Mouse (Mus musculus) embryonic facial prominence, embryonic 13.5 days (tissue): ENCODE results near the gene Ccdc116. TPM values are rescaled to one million over a fixed set of nuclear protein-coding genes. Genes with fewer than 3 reads are reported as not detected.
"Not testable (repeated sequence)": the region's sequence is repeated elsewhere in the genome, so short reads cannot be mapped to it uniquely, and the experiment has no call there.

ENCODE experiments used
- ATAC-seq: fragments of 200-750 bp; cut with Nextera tagmentation; 2 replicates; pipeline ENCODE4 v1.8.0; 2017; ENCODE audit warnings: low read depth; ENCODE audit not compliant: insufficient number of reproducible peaks, insufficient read depth, low FRiP score, low TSS enrichment
- H3K27ac ChIP-seq: fragments of 300-500 bp; sonication (generic); 2 replicates; pipeline ENCODE4 v1.5.1; 2015; ENCODE audit warnings: moderate library complexity, mild to moderate bottlenecking, inconsistent platforms
- H3K27me3 ChIP-seq: fragments of 300-500 bp; sonication (generic); 2 replicates; pipeline ENCODE4 v1.6.1; 2015; ENCODE audit warnings: mild to moderate bottlenecking, inconsistent platforms
- H3K36me3 ChIP-seq: fragments of 300-500 bp; sonication (generic); 2 replicates; pipeline ENCODE4 v1.6.1; 2015; ENCODE audit warnings: mild to moderate bottlenecking, inconsistent platforms
- H3K4me1 ChIP-seq: fragments of 300-500 bp; sonication (generic); 2 replicates; pipeline ENCODE4 v1.6.1; 2015; ENCODE audit warnings: inconsistent platforms
- H3K4me2 ChIP-seq: fragments of 300-500 bp; sonication (generic); 2 replicates; pipeline ENCODE4 v1.6.1; 2015; ENCODE audit warnings: moderate library complexity, mild to moderate bottlenecking, inconsistent platforms
- H3K4me3 ChIP-seq: fragments of 300-500 bp; sonication (generic); 2 replicates; pipeline ENCODE4 v1.5.1; 2015; ENCODE audit warnings: mild to moderate bottlenecking, inconsistent platforms
- H3K9ac ChIP-seq: fragments of 300-500 bp; sonication (generic); 2 replicates; pipeline ENCODE4 v1.6.1; 2015; ENCODE audit warnings: mild to moderate bottlenecking, inconsistent platforms
- H3K9me3 ChIP-seq: fragments of 300-500 bp; sonication (generic); 2 replicates; pipeline ENCODE4 v1.6.1; 2016; ENCODE audit warnings: inconsistent platforms
- WGBS: fragments of 180-500 bp; shearing (Covaris S2); methylation state at CpG from one replicate; pipeline ENCODE4 v1.1.7; 2015; ENCODE audit warnings: mixed read lengths; 5-methylcytosine and 5-hydroxymethylcytosine counted together
- polyA plus RNA-seq: library from polyadenylated mRNA; unstranded; fragments of >200 nt; fragmentation: Nextera tagmentation; extraction: Ambion mirVana; gene quantifications from 2 replicates; pipeline ENCODE4 v1.2.1, GENCODE M21; 2015

The Ccdc116 gene
- 0.62 and 0.98 TPM in 2 replicates for polyA plus RNA-seq

DNA sequence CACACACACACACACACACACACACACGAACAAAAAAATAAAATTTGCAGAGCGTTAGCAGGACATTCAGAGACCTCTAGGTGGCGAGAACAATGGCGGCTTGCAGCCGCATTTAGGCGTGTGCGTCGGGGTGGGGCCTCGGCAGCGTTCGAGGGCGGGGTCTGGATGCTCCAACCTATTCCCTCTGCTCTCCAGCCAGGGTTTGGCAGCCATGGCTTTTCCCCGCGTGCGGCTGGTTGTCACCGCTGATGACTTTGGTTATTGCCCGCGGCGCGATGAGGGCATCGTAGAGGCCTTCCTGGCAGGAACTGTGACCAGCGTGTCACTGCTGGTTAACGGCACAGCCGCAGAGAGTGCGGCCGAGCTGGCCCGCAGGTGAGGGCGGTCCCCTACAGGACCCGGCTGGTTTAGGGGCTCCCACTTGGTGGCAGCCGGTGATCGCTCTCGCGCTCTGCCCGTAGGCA is at the start of gene Ccdc116:
Gene Ccdc116, minus strand, starts transcription at position 458 of the 464 bp plus-strand sequence.
- H3K4me2 ChIP-seq, result peak within 1 kb of the TSS; percentile 99
- peaks cover 10% of the 10 kb centered on the region for H3K36me3 ChIP-seq

DNA sequence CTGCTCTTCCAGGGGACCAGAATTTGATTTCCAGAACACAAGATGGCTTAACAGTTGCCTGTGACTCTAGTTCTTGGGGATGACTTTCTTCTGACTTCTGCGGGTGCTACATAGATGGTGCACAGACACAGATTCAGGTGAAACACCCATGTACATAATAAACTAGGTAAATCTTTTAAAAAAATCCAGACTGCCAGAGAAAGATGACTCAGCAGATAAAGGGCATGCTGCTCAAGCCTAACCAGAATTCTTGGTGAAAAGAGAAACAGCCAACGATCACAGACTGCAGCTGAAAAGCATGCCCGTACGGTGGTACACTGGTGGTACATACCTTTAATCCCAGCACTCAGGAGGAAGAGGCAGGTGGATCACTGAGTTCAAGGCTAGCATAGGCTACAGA is 46.8 kb upstream of the Ccdc116 start:
- Histone ChIP-seq H3K4me3 (no peak overlapping the region), H3K9me3 (no peaks in the 10 kb centered on the region), H3K9ac (no peak overlapping the region), H3K4me2 (no peak overlapping the region), H3K27ac (no peak overlapping the region), H3K36me3 (peaks cover 22% of the 10 kb centered on the region), H3K27me3 (no peaks in the 10 kb centered on the region), H3K4me1 (no peaks in the 10 kb centered on the region)
- no peak for ATAC-seq
- 94% methylated on average over 4 of the region's 4 CpGs for WGBS

More for the DNA sequence above, at the start of gene Ccdc116:
- under 1% methylated on average over 34 of the region's 34 CpGs for WGBS
- Histone ChIP-seq H3K4me1 (peaks cover 12% of the 10 kb centered on the region), H3K4me3 (peak within 1 kb of the TSS; percentile 62), H3K27me3 (peaks cover 10% of the 10 kb centered on the region), H3K9me3 (no peaks in the 10 kb centered on the region), H3K27ac (no peak within 1 kb of the TSS), H3K9ac (peak within 1 kb of the TSS; percentile 71)
- ATAC-seq, result peak; percentile 68; the same call in 1 of the 2 replicates

DNA sequence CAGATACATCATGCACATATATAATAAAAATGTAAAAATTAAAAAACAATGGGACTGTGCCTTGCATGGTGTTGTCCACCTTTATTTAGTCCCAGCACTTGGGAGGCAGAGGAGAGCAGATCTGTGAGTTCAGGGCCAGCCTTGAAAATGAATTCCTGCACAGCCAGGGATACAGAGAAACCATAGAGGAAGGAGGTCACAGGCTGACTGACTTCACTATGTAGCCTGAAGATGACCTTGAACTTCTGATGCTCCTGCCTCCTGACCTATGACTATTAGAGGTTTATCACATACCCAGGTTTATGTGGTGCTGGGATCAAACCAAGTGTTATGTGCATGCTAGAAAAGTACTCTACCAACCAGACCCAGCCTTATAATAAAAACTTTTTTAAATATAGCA is 38.4 kb upstream of the Ccdc116 start:
- Histone ChIP-seq H3K27ac (no peak overlapping the region), H3K4me3 (no peak overlapping the region), H3K4me1 (no peaks in the 10 kb centered on the region), H3K27me3 (no peaks in the 10 kb centered on the region), H3K9me3 (peaks cover 3% of the 10 kb centered on the region; the same call in 1 of the 2 replicates), H3K9ac (no peak overlapping the region), H3K4me2 (no peak overlapping the region), H3K36me3 (peaks cover 14% of the 10 kb centered on the region)
- ATAC-seq, result no peak

DNA sequence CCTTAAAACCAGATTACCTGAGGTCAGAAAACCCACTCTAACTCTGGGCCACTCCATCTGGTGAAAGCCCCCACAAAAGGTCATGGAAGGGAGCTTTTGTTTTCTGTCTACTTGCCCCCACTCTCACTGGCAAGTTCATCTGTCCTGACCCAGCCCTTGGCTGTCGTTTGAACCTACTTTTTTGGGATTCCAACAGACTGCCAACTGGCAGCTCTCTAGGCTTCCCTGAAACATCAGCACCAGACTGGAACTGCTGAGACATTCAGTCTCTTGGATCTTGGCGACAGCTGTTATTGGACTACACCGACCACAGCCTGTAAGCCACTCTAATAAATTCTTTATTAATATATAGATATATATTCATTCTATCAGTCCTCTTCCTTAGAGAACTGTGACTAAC is 36.0 kb upstream of the Ccdc116 start:
- Histone ChIP-seq H3K4me1 (no peaks in the 10 kb centered on the region), H3K4me2 (no peak overlapping the region), H3K9ac (no peak overlapping the region), H3K36me3 (peaks cover 21% of the 10 kb centered on the region), H3K9me3 (peaks cover 3% of the 10 kb centered on the region; the same call in 1 of the 2 replicates), H3K27me3 (no peaks in the 10 kb centered on the region), H3K4me3 (no peak overlapping the region), H3K27ac (no peak overlapping the region)
- 84% methylated on average over 3 of the region's 3 CpGs for WGBS
- ATAC-seq, result no peak

DNA sequence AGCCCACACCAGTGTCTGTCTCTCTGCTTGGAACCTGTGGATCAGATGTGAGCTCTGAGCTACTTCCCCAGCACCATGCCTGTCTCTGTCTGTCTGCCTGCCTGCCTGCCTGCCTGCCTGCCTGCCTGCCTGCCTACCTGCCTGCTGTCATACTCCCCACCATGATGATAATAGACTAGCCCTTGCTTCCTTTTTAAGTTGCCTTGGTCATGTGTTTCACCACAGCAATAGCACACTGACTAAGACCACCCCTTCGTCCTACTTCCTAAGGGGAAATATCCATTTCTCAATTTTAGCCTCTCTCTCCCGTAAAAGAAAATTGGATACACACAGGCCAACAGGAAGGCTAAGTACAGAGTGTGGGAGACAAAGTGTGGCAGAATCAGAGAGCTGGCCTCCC is 35.1 kb upstream of the Ccdc116 start:
- Histone ChIP-seq H3K4me1 (no peaks in the 10 kb centered on the region), H3K4me3 (no peak overlapping the region), H3K36me3 (peaks cover 25% of the 10 kb centered on the region), H3K9me3 (peaks cover 3% of the 10 kb centered on the region; the same call in 1 of the 2 replicates), H3K27ac (no peak overlapping the region), H3K27me3 (no peaks in the 10 kb centered on the region), H3K9ac (no peak overlapping the region), H3K4me2 (no peak overlapping the region)
- ATAC-seq, result no peak
- WGBS, result 67% methylated on average over 2 of the region's 2 CpGs

DNA sequence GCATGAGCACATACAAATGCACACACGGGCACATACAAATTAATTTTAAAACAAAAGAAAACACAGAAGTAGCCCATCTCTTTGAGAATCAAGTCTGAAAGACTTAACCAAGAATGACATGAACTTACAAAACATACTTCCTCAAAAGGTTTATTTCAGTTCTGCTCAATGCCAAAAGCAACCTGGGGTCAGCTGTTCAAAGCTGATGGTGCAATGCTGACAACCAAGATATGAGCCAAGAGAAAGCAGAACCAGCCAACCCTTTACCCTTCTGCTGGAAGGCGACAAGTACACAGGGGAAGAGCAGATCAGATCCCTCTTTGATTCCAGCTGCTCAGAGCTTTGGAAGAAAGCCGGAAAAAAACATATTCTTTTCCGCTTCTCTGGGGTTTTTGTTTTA is 34.4 kb upstream of the Ccdc116 start:
- H3K27ac ChIP-seq, result no peak overlapping the region
- H3K36me3 ChIP-seq, result peaks cover 25% of the 10 kb centered on the region
- no peak overlapping the region for H3K9ac ChIP-seq
- ATAC-seq, result no peak
- no peak overlapping the region for H3K4me3 ChIP-seq
- no peak overlapping the region for H3K4me2 ChIP-seq
- H3K4me1 ChIP-seq, result no peaks in the 10 kb centered on the region
- no peaks in the 10 kb centered on the region for H3K27me3 ChIP-seq
- WGBS, result 85% methylated on average over 4 of the region's 4 CpGs
- peaks cover 3% of the 10 kb centered on the region; the same call in 1 of the 2 replicates for H3K9me3 ChIP-seq

DNA sequence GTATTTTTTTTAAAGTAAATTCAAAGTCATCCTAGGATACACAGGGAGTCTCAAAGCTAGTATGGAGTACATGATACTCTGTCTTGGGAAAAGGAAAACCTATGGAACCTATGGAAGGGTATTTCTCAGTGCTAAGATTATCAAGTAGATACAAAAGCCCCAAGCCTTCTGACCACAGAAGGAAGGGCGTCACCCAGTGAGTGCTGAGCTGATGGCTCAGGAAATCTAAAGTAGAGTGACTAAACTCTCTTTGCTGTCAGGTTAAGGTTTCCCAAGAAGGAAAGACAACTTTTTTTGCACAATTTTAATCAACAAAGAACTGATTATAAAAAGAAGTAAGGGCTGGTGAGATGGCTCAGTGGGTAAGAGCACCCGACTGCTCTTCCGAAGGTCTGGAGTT is 32.7 kb upstream of the Ccdc116 start:
- H3K36me3 ChIP-seq, result peaks cover 25% of the 10 kb centered on the region

DNA sequence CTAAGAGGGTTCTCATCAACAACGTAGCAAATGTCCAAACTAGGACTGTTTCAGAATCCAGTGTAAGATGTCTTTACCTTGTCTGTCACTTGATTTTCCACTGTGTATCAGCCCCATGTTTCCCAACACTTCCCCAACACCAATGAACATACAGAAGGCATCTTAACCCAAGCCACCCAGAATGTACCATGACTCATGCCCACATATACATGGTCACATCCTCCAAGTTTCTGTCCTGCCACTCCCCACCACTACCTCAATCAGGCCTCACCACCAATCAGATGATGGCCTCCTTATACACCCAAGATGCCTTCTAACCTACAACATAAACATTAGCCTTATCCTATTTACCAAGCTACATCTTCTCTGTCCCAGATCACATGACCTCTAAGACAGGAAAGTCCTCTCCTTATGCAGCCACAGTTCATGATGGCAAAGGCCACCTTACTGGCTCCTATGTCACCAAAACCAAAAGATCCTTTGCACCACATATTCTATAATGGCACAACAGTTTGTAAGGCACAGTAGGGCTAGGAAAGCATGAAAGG is 30.7 kb upstream of the Ccdc116 start:
- Histone ChIP-seq H3K4me1 (no peaks in the 10 kb centered on the region), H3K4me2 (no peak overlapping the region), H3K36me3 (peaks cover 46% of the 10 kb centered on the region), H3K9ac (no peak overlapping the region), H3K9me3 (no peaks in the 10 kb centered on the region), H3K27me3 (no peaks in the 10 kb centered on the region), H3K27ac (no peak overlapping the region), H3K4me3 (no peak overlapping the region)
- WGBS, result 94% methylated on average over 1 of the region's 1 CpGs
- ATAC-seq, result no peak

More for the DNA sequence above, 32.7 kb upstream of the Ccdc116 start:
- no peak for ATAC-seq
- Histone ChIP-seq H3K27ac (no peak overlapping the region), H3K9me3 (peaks cover 3% of the 10 kb centered on the region; the same call in 1 of the 2 replicates), H3K4me2 (no peak overlapping the region), H3K9ac (no peak overlapping the region), H3K27me3 (no peaks in the 10 kb centered on the region), H3K4me1 (no peaks in the 10 kb centered on the region), H3K4me3 (no peak overlapping the region)
- 95% methylated on average over 3 of the region's 3 CpGs for WGBS

DNA sequence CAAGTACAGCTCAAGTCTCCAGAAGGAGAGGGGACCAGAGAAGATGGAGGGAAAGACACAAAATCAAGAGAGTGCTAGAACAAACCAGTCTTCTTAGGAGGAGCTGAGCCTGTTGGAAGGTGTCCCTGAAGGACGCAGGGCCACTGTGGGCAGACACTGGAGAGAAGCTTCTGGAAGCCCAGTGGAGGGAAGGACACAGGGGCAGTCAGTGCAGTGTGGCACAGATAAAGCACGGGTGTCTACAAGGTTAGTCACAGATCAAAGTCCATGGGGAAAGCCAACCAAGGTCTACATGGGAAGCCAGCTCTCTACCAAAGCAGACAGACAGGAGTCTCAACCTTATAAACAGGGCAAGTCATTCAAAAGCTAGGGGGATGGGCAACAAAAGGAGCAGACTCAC is 28.7 kb upstream of the Ccdc116 start:
- Histone ChIP-seq H3K4me1 (no peaks in the 10 kb centered on the region), H3K9ac (no peak overlapping the region), H3K36me3 (peaks cover 55% of the 10 kb centered on the region), H3K4me3 (no peak overlapping the region), H3K27me3 (no peaks in the 10 kb centered on the region), H3K9me3 (no peaks in the 10 kb centered on the region), H3K4me2 (no peak overlapping the region), H3K27ac (no peak overlapping the region)
- no peak; the same call in 1 of the 2 replicates for ATAC-seq
- WGBS, result 93% methylated on average over 2 of the region's 2 CpGs

DNA sequence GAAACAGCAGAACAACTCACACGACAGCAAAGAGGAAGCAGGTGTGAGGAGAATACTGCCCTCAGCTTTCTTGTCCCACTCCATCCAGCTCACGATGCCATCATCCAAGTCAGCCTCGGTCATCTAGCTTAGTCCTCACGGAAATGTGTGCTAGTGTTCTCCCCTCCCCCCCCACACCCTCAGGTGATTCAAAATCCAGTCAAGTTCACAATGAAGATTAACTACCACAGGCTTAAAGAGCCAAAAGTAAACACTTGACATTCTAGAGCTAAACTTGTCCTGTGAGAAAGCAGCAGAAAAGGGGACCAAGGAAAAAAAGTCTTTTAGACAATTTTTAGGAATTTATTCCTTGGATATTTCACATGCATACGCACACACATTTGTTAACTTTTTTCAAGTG is 21.0 kb upstream of the Ccdc116 start:
- Histone ChIP-seq H3K4me1 (no peaks in the 10 kb centered on the region), H3K27me3 (no peaks in the 10 kb centered on the region), H3K9ac (no peak overlapping the region), H3K4me3 (no peak overlapping the region), H3K36me3 (peaks cover 65% of the 10 kb centered on the region), H3K4me2 (no peak overlapping the region), H3K9me3 (no peaks in the 10 kb centered on the region), H3K27ac (no peak overlapping the region)
- no peak for ATAC-seq
- WGBS, result 85% methylated on average over 5 of the region's 5 CpGs

DNA sequence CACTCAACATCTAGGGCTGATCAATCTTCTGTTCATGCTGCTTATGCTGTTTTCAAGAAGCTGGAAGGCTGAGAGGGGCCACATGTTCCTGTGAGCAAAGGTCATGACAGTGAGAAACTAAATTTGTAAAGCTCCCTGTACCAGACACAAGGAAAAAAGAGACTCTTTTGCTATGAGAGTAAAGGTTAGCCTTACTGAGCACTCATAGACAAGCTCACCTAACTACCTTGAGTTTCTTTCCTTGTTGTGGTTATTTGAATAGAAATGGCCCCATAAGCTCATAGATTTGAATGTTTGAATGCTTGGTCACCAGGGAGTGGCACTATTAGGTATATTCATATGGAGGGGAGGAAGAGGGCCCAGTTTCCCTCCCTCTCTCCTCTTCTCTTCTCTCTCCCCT is 20.1 kb upstream of the Ccdc116 start:
- ATAC-seq, result no peak
- Histone ChIP-seq H3K36me3 (peaks cover 61% of the 10 kb centered on the region), H3K4me2 (no peak overlapping the region), H3K9ac (no peak overlapping the region), H3K27me3 (no peaks in the 10 kb centered on the region), H3K9me3 (no peaks in the 10 kb centered on the region), H3K4me3 (no peak overlapping the region), H3K4me1 (no peaks in the 10 kb centered on the region), H3K27ac (no peak overlapping the region)

DNA sequence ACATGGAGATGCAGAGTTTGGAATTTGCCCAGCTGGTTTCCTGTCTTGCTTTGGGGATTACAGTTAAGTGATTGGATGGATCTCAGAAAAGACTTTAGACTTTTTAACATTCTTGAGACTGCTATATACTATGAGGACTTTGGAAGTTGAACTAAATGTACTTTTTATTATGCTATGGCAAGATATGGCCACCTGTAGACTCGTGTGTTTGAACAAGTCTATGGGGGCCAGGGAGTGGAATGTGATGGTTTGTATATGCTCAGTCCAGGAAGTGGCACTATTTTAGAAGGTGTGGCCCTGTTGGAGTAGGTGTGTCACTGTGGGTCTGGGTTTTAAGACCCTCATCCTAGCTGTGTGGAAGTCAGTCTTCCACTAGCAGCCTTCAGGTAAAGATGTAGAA is 18.4 kb upstream of the Ccdc116 start:
- ATAC-seq, H3K4me2 ChIP-seq, H3K27me3 ChIP-seq, H3K9ac ChIP-seq, H3K4me1 ChIP-seq, H3K9me3 ChIP-seq, H3K27ac ChIP-seq, H3K4me3 ChIP-seq: not testable (repeated sequence)
- H3K36me3 ChIP-seq, result peaks cover 57% of the 10 kb centered on the region
- 94% methylated on average over 1 of the region's 1 CpGs for WGBS
